Mouse (Mus musculus) induced T-regulatory cell, adult 2 months (primary cell): ENCODE data around the gene Nell1.

Experiments
- DNase-seq: peaks from one replicate; pipeline ENCODE4 v3.0.0-alpha.2; 2012; ENCODE audit warnings: low read depth

Gene Nell1

GRCm38 (mm10) chr7:50260016-50260415 lies 285.4 kb downstream of the Nell1 start:
- DNase-seq = no peak

- no peak for DNase-seq
Measured at GRCm38 (mm10) chr7:50295508-50295907, 320.8 kb downstream of the Nell1 start.

GRCm38 (mm10) chr7:50338226-50338625 lies 363.6 kb downstream of the Nell1 start:
- DNase-seq = no peak

GRCm38 (mm10) chr7:50338757-50339156 lies 364.1 kb downstream of the Nell1 start:
- no peak for DNase-seq

GRCm38 (mm10) chr7:50351564-50351963 lies 376.9 kb downstream of the Nell1 start:
- no peak for DNase-seq

GRCm38 (mm10) chr7:50357213-50357612 lies 382.5 kb downstream of the Nell1 start:
- DNase-seq = no peak

- no peak for DNase-seq
Measured at GRCm38 (mm10) chr7:50362039-50362438, 387.4 kb downstream of the Nell1 start.

- no peak for DNase-seq
Measured at GRCm38 (mm10) chr7:50374876-50375275, 400.2 kb downstream of the Nell1 start.

- DNase-seq = no peak
Measured at GRCm38 (mm10) chr7:50410421-50410820, 435.8 kb downstream of the Nell1 start.

- DNase-seq = no peak
Measured at GRCm38 (mm10) chr7:50419976-50420375, 445.3 kb downstream of the Nell1 start.

- DNase-seq = no peak
Measured at GRCm38 (mm10) chr7:50422422-50423195, 447.9 kb downstream of the Nell1 start.

- no peak for DNase-seq
Measured at GRCm38 (mm10) chr7:50429725-50430124, 455.1 kb downstream of the Nell1 start.

GRCm38 (mm10) chr7:50441237-50441636 lies 466.6 kb downstream of the Nell1 start:
- no peak for DNase-seq

GRCm38 (mm10) chr7:50447316-50447715 lies 472.7 kb downstream of the Nell1 start:
- no peak for DNase-seq

GRCm38 (mm10) chr7:50467742-50468141 lies 493.1 kb downstream of the Nell1 start:
- no peak for DNase-seq

- no peak for DNase-seq
Measured at GRCm38 (mm10) chr7:50470555-50470954, 495.9 kb downstream of the Nell1 start.

GRCm38 (mm10) chr7:50482011-50482410 lies 507.3 kb downstream of the Nell1 start:
- no peak for DNase-seq

- no peak for DNase-seq
Measured at GRCm38 (mm10) chr7:50485304-50485703, 510.6 kb downstream of the Nell1 start.

- DNase-seq = no peak
Measured at GRCm38 (mm10) chr7:50486884-50487420, 512.3 kb downstream of the Nell1 start.

- no peak for DNase-seq
Measured at GRCm38 (mm10) chr7:50501562-50501961, 526.9 kb downstream of the Nell1 start.

- no peak for DNase-seq
Measured at GRCm38 (mm10) chr7:50507047-50507446, 532.4 kb downstream of the Nell1 start.

GRCm38 (mm10) chr7:50514830-50515229 lies 540.2 kb downstream of the Nell1 start:
- DNase-seq = no peak

GRCm38 (mm10) chr7:50516681-50517080 lies 542.0 kb downstream of the Nell1 start:
- DNase-seq = no peak

GRCm38 (mm10) chr7:50543373-50543772 lies 568.7 kb downstream of the Nell1 start:
- no peak for DNase-seq
